Mouse (Mus musculus) E14TG2a.4 (cell line): ENCODE results near the gene Tmem120b.
"Not testable (repeated sequence)": the region's sequence is repeated elsewhere in the genome, so short reads cannot be mapped to it uniquely, and the experiment has no call there.

Source experiments
- H3K27me3 ChIP-seq: 2 replicates; pipeline ENCODE4 v1.6.1; 2014; ENCODE audit warnings: low read length, control low read depth; ENCODE audit not compliant: insufficient read depth
- H3K36me3 ChIP-seq: 2 replicates; pipeline ENCODE4 v1.6.1; 2014; ENCODE audit warnings: low read length, control low read depth; ENCODE audit not compliant: insufficient read depth
- H3K4me1 ChIP-seq: replicated peaks from 2 replicates; pipeline ENCODE4 v1.6.1; 2014; ENCODE audit warnings: low read depth, low read length, control low read depth
- H3K4me3 ChIP-seq: replicated peaks from 2 replicates; pipeline ENCODE4 v1.5.1; 2014; ENCODE audit warnings: mild to moderate bottlenecking, low read length
- H3K9me3 ChIP-seq: 2 replicates; pipeline ENCODE4 v1.6.1; 2014; ENCODE audit warnings: low read length, control low read depth
- CTCF ChIP-seq: conservative IDR thresholded peaks from 2 replicates; pipeline ENCODE4 v1.5.1; 2014; ENCODE audit warnings: low read length
- NANOG ChIP-seq: IDR thresholded peaks from 2 replicates; pipeline ENCODE4 v1.6.1; 2014; ENCODE audit warnings: borderline replicate concordance, low read length, mixed read lengths
- POU5F1 ChIP-seq: IDR thresholded peaks from 2 replicates; pipeline ENCODE4 v1.6.1; 2014; ENCODE audit warnings: low read length, borderline replicate concordance

The Tmem120b gene

DNA sequence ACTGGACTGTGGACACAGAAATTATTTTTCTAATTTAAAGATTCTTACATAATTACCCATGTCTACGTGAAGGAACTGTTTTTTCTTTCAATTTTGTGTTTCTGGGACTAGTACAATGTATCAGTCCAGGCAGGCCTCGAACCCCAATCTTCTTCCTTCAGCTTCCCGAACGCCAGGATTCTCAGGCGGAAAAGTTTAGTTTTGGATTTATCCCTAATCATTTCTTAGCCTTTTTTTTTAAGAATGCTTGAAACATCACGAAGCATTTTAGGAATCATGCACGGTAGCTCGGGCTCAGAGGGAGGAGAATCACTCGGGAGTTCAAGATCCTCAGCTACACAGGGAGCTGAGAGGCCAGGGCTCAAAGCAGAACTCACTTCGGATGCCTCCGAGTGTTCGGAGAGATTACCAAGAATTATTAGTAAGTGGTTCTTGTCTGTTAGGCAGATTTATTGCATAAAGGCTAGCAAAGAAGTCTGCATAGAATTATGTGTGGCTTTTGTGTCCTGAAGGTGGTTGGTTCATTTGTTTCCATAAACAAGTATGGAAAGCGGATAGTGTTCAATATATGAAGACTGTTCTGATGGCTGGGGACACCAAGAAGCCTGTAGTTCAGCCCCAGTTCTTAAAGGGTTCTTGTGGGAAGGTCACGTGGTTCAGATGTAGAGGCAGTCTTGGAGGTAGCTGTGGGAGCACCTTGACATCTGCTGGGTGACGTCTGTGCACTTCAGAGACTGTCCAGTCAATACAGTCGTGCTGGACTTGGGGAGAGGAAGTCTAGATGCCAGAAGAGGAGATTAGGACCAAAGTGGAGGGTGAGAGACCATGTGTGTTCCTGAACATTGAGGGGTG, 9.7 kb upstream of the Tmem120b start:
- Histone ChIP-seq H3K36me3 (no peaks in the 10 kb centered on the region), H3K4me3 (peak overlapping the region; percentile 76), H3K4me1 (peaks cover 22% of the 10 kb centered on the region), H3K9me3 (no peaks in the 10 kb centered on the region), H3K27me3 (no peaks in the 10 kb centered on the region)
- TF ChIP-seq CTCF, result no peak
- no peak for TF ChIP-seq POU5F1

GRCm38 (mm10) chr5:123059757-123060520, 8.3 kb upstream of the Tmem120b start:
- Histone ChIP-seq H3K36me3 (no peaks in the 10 kb centered on the region), H3K4me1 (peaks cover 19% of the 10 kb centered on the region), H3K27me3 (no peaks in the 10 kb centered on the region), H3K4me3 (no peak overlapping the region), H3K9me3 (no peaks in the 10 kb centered on the region)
- TF ChIP-seq POU5F1 (no peak), NANOG (no peak), CTCF (peak; percentile 89)

GRCm38 (mm10) chr5:123060706-123061401, 7.4 kb upstream of the Tmem120b start:
- H3K36me3 ChIP-seq, result no peaks in the 10 kb centered on the region
- H3K9me3 ChIP-seq, result no peaks in the 10 kb centered on the region
- no peak overlapping the region for H3K4me3 ChIP-seq
- peaks cover 19% of the 10 kb centered on the region for H3K4me1 ChIP-seq
- TF ChIP-seq POU5F1 (no peak), CTCF (no peak), NANOG (no peak)
- no peaks in the 10 kb centered on the region for H3K27me3 ChIP-seq

- H3K4me3 ChIP-seq, H3K36me3 ChIP-seq, H3K27me3 ChIP-seq, H3K9me3 ChIP-seq: not testable (repeated sequence)
- H3K4me1 ChIP-seq, result peaks cover 19% of the 10 kb centered on the region
These were observed 6.8 kb upstream of the Tmem120b start for GRCm38 (mm10) chr5:123061402-123061749.

GRCm38 (mm10) chr5:123063141-123063540, 5.1 kb upstream of the Tmem120b start:
- no peaks in the 10 kb centered on the region for H3K27me3 ChIP-seq
- no peak for TF ChIP-seq POU5F1
- no peak for TF ChIP-seq CTCF
- no peak for TF ChIP-seq NANOG
- H3K9me3 ChIP-seq, result no peaks in the 10 kb centered on the region
- no peaks in the 10 kb centered on the region for H3K36me3 ChIP-seq
- no peak overlapping the region for H3K4me3 ChIP-seq
- H3K4me1 ChIP-seq, result peaks cover 27% of the 10 kb centered on the region

GRCm38 (mm10) chr5:123064207-123064606, 4.0 kb upstream of the Tmem120b start:
- TF ChIP-seq CTCF (peak; percentile 34), POU5F1 (no peak), NANOG (no peak)
- Histone ChIP-seq H3K4me1 (peaks cover 20% of the 10 kb centered on the region), H3K9me3 (no peaks in the 10 kb centered on the region), H3K4me3 (no peak overlapping the region), H3K27me3 (no peaks in the 10 kb centered on the region), H3K36me3 (no peaks in the 10 kb centered on the region)

- TF ChIP-seq CTCF (peak; percentile 26; the same call in 1 of the 2 replicates), NANOG (no peak)
- Histone ChIP-seq H3K36me3 (no peaks in the 10 kb centered on the region), H3K4me1 (peaks cover 13% of the 10 kb centered on the region), H3K4me3 (no peak overlapping the region), H3K27me3 (peaks cover 6% of the 10 kb centered on the region; the same call in 1 of the 2 replicates), H3K9me3 (no peaks in the 10 kb centered on the region)
These were observed 720 bp upstream of the Tmem120b start for GRCm38 (mm10) chr5:123067395-123067995.

- no peaks in the 10 kb centered on the region for H3K36me3 ChIP-seq
- peaks cover 6% of the 10 kb centered on the region; the same call in 1 of the 2 replicates for H3K27me3 ChIP-seq
- TF ChIP-seq POU5F1, result no peak
- no peak for TF ChIP-seq NANOG
- TF ChIP-seq CTCF, result no peak
- H3K9me3 ChIP-seq, result no peaks in the 10 kb centered on the region
- H3K4me3 ChIP-seq, result no peak overlapping the region
- peaks cover 13% of the 10 kb centered on the region for H3K4me1 ChIP-seq
These were observed 499 bp downstream of the Tmem120b start for GRCm38 (mm10) chr5:123068714-123069113.
